Mouse (Mus musculus) liver, adult 2 months (tissue): Measurements from ENCODE around the gene Ibsp.

Experiments
- CTCF ChIP-seq: fragments of 200-500 bp; IDR thresholded peaks from 2 replicates; pipeline ENCODE4 v1.5.1; 2011; ENCODE audit warnings: low read depth, low read length, control low read depth
- POLR2A ChIP-seq: fragments of 200-500 bp; IDR thresholded peaks from 2 replicates; pipeline ENCODE4 v1.6.1; 2011; ENCODE audit warnings: low read length, control low read depth; ENCODE audit not compliant: insufficient read depth; ENCODE audit errors: extremely low read depth

DNA sequence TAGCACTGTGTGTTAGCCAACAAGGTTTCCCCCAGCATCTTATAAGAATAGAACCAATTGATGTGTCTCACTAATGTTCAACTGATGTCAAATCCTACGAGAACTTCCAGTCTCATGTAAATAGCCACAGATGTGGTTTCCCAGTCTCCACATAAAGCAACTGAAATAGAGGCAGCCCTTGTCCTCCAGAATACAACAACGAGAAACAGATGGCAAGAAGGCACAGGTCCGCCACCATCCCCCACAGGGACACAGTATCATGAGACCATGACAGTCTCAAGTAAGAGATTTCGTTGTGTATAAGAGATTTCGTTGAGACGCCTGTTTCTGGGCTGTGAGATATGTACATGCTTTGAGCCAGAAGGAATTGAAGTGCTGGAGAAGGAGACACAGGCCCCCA is 4.8 kb upstream of the Ibsp start:
- TF ChIP-seq CTCF = no peak
- TF ChIP-seq POLR2A = no peak
